8 mouse cellular contexts compared by ENCODE assay signal in genomic region chr1:93444405-93445110, GRCm38 (mm10). TPM values are rescaled to one million over a fixed set of nuclear protein-coding genes. Genes with fewer than 3 reads are reported as not detected.
DNase-seq lines count a peak whose midpoint lies in the region; ATAC-seq and TF ChIP-seq lines count a peak whose summit lies in the region.

No protein-coding gene starts in this region.

- peaks cover 44% of the 10 kb centered on the region for H3K4me1 ChIP-seq in G1E (ENCODE audit: insufficient read depth, low read depth, low read length)
- peaks cover 21% of the 10 kb centered on the region for H3K4me1 ChIP-seq in forebrain, embryonic 15.5 days
- H3K4me1 ChIP-seq in lung, embryonic 15.5 days: peaks cover 24% of the 10 kb centered on the region
- peaks cover 6% of the 10 kb centered on the region for H3K4me1 ChIP-seq in olfactory bulb, adult 2 months (ENCODE audit: control insufficient read depth, insufficient read depth, low read length)

- H3K9me3 ChIP-seq in G1E (replicated peaks): no peaks in the 10 kb centered on the region
- no peaks in the 10 kb centered on the region for H3K9me3 ChIP-seq in forebrain, embryonic 15.5 days
- H3K9me3 ChIP-seq in lung, embryonic 15.5 days: no peaks in the 10 kb centered on the region

- TF ChIP-seq CTCF in G1E (IDR thresholded peaks at IDR 0.05; ENCODE audit: low read depth, low read length): no peak
- TF ChIP-seq CTCF in olfactory bulb, adult 2 months (IDR thresholded peaks at IDR 0.05; ENCODE audit: insufficient read depth, low read depth, low read length): no peak

- H3K36me3 ChIP-seq in G1E (replicated peaks): peaks cover 62% of the 10 kb centered on the region
- peaks cover 5% of the 10 kb centered on the region; the same call in 1 of the 2 replicates for H3K36me3 ChIP-seq in forebrain, embryonic 15.5 days
- H3K36me3 ChIP-seq in lung, embryonic 15.5 days: peaks cover 21% of the 10 kb centered on the region

- peak overlapping the region; percentile 59 for H3K27ac ChIP-seq in forebrain, embryonic 15.5 days (replicated peaks)
- H3K27ac ChIP-seq in lung, embryonic 15.5 days: peak overlapping the region; percentile 96
- H3K27ac ChIP-seq in olfactory bulb, adult 2 months (ENCODE audit: insufficient read depth, low read depth, low read length): 0 out of 2 replicates have a peak overlapping the region, but pooled peaks have one; percentile 34

- no peaks in the 10 kb centered on the region for H3K27me3 ChIP-seq in G1E (ENCODE audit: insufficient read depth, low read length)
- H3K27me3 ChIP-seq in forebrain, embryonic 15.5 days: no peaks in the 10 kb centered on the region
- H3K27me3 ChIP-seq in lung, embryonic 15.5 days: no peaks in the 10 kb centered on the region

- peak overlapping the region; percentile 83 for H3K4me3 ChIP-seq in G1E (ENCODE audit: low read depth, low read length)
- peak overlapping the region; percentile 91 for H3K4me3 ChIP-seq in forebrain, embryonic 15.5 days
- H3K4me3 ChIP-seq in lung, embryonic 15.5 days: peak overlapping the region; percentile 81
- H3K4me3 ChIP-seq in olfactory bulb, adult 2 months (ENCODE audit: insufficient read depth, low read depth, low read length): peak overlapping the region; percentile 92

- peak; percentile 83 for ATAC-seq in G1E (ENCODE audit: extremely low read depth, insufficient number of reproducible peaks, low FRiP score, poor library complexity, severe bottlenecking)
- ATAC-seq in forebrain, embryonic 15.5 days (replicated peaks): peak; percentile 85
- peak; percentile 87 for ATAC-seq in lung, embryonic 15.5 days (ENCODE audit: borderline replicate concordance, extremely low read depth, low FRiP score, low TSS enrichment)

- DNase-seq in G1E (ENCODE audit: low spot score): peak; percentile 89
- DNase-seq in cerebellum, adult 11-12 months: peak; percentile 71
- DNase-seq in heart, postnatal 25 days (ENCODE audit: low spot score): peak; percentile 71
- DNase-seq in layer of hippocampus, adult 18-20 months (ENCODE audit: low spot score in 2 of 2): peak; percentile 20 to 60
- DNase-seq in thymus, postnatal 10 days (ENCODE audit: low spot score in 2 of 2): peak; percentile 40 to 42

- H3K4me2 ChIP-seq in forebrain, embryonic 15.5 days (replicated peaks): peak overlapping the region; percentile 99
- H3K4me2 ChIP-seq in lung, embryonic 15.5 days: peak overlapping the region; percentile 63

- intact Hi-C loops in heart, postnatal 25 days (cut with DNase I): loop anchor here (2.0 kb wide), 1 partner anchor 32 kb away; no protein-coding TSS in a partner anchor

- 5% methylated on average over 18 of the region's 18 CpGs for WGBS in forebrain, embryonic 15.5 days
- WGBS in lung, embryonic 15.5 days: 3% methylated on average over 18 of the region's 18 CpGs
- WGBS in olfactory bulb, adult 2 months: 2% methylated on average over 18 of the region's 18 CpGs

- H3K9ac ChIP-seq in forebrain, embryonic 15.5 days (replicated peaks): peak overlapping the region; percentile 72
- H3K9ac ChIP-seq in lung, embryonic 15.5 days: peak overlapping the region; percentile 83

- TF ChIP-seq POLR2A in olfactory bulb, adult 2 months (IDR thresholded peaks at IDR 0.05; ENCODE audit: insufficient read depth, low read depth, low read length): no peak

RNA-seq across cellular contexts. Expression of gene Hdlbp, which starts 34.1 kb away (rescaled TPM):
- total RNA-seq in G1E (2014; fragmentation: Nextera tagmentation) (470 and 482 TPM in 2 replicates), G1E (2017) (116 and 144 TPM in 2 replicates)
- polyA plus RNA-seq in G1E (2012): 57.5 and 62.1 TPM in 2 replicates
- 61.1 and 66.5 TPM in 2 replicates for polyA plus RNA-seq in forebrain, embryonic 15.5 days (2015; fragmentation: Nextera tagmentation; extraction: Ambion mirVana)
- 100 to 1,000 TPM; 520 to 550 TPM for total RNA-seq in heart, postnatal 25 days (2021)
- 100 to 1,000 TPM; 153 to 156 TPM for total RNA-seq in layer of hippocampus, adult 18-20 months (2021)
- polyA plus RNA-seq in lung, embryonic 15.5 days (2015; fragmentation: Nextera tagmentation; extraction: Ambion mirVana): 158 and 159 TPM in 2 replicates
- 122 TPM in 1 of 2 replicates, not detected in the other for polyA plus RNA-seq in olfactory bulb, adult 2 months (2012; ENCODE audit: insufficient read depth, insufficient read length, low replicate concordance, missing spikeins)

Comparison
In these comparisons a context has a peak if more than half of its experiments do, and no peak if none do; other contexts are left out.
1. Peak in every context shown above with its lines: DNase-seq, ATAC-seq, H3K4me3 ChIP-seq and H3K27ac ChIP-seq.
2. H3K27ac ChIP-seq: peak in every context shown above with its lines; median percentile 96 in lung, embryonic 15.5 days; 59 in forebrain, embryonic 15.5 days; 34 in olfactory bulb, adult 2 months.